Mouse (Mus musculus): ENCODE measurements around the gene Haus8.
"Not testable (repeated sequence)": the region's sequence is repeated elsewhere in the genome, so short reads cannot be mapped to it uniquely, and the experiment has no call there.

The Haus8 gene

DNA sequence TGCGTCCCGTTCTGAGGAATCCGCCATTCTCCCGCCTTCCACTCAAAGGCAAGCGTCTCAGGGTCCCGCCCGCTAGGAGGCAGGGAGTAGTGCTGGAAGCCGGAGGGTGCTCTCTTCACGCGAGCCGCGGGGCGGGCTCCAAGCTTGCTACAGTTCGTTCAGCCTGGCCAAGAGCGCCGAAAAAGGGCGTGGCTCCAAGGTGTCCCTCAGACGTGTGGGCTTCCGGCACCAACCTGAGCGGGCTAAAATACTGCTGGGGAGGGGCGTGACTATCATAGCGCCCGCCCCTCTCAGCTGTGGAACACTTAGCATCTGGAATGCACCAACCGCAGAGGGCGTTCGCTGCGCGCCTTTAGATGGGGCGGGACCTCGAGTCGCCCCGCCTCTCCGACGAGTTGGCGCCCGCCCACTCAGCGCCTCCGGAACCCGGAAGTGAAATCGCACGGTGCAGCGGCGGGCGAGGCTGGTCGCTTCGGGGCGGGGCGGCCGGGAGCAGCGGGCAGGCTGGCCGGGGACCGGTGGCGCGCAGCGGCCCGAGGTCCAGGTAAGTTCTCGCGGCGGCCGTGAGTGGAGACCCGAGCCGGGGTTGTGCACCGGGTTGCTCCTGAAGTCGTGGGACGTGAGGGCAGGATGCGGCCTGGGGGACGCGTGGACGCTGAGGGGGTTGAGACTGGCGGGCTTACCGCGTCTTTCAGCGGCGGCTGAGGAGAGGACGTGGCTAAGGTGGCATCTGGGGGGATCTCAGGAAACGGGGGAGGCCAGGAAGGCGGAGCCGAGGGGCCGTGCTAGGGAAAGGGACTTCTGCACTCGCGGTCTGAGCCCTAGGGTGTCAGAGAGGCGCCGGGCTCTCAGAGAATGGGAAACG, at the start of gene Haus8, which contains the start of gene Myo9b:
Gene Haus8 (minus strand): TSS at position 649 of the 865 bp plus-strand sequence.
Gene Myo9b (plus strand): TSS at position 429 of the 865 bp plus-strand sequence.
- DNase-seq (ENCODE audit: low spot score) = peak; percentile 88

DNA sequence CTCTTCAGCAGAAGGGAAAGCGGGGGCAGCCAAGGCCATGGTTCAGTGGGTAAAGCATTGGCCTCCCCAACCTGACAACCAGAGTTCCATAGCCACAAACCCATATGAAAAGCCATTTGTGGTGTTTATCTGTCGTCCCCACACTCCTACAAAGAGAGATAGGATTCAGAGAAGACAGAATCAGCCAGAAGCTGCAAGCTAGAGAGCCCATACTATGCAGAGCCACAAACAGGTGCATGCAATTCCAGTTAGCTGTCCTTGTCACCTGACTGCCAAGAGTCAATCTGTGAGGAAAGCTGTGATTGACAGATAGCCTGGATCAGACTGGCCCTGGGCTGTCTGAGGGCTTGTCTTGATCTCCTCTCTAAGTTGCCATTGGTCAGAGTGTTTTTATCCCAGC, 47.0 kb upstream of the Haus8 start:
- not testable (repeated sequence) for DNase-seq (ENCODE audit: low spot score)

DNA sequence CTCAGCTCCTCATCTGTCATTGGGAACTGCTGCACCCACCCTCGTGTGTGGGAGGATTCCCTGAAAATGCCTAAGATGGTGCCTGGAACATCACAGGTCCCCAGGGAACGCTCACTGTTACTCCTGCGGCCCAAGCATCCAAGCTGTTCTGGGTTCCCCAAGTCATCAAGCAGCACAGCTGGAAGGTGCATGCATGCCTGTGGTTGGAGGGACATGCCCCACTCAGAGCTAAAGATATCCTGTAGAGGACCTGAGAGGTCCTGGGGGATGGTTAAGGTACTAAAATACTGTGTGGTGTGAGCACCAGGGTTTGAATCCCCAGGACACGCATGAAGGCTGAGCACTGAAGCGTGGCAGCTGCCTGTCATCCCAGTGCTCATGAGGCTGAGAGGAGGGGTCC, 45.9 kb upstream of the Haus8 start:
- not testable (repeated sequence) for DNase-seq (ENCODE audit: low spot score)

DNA sequence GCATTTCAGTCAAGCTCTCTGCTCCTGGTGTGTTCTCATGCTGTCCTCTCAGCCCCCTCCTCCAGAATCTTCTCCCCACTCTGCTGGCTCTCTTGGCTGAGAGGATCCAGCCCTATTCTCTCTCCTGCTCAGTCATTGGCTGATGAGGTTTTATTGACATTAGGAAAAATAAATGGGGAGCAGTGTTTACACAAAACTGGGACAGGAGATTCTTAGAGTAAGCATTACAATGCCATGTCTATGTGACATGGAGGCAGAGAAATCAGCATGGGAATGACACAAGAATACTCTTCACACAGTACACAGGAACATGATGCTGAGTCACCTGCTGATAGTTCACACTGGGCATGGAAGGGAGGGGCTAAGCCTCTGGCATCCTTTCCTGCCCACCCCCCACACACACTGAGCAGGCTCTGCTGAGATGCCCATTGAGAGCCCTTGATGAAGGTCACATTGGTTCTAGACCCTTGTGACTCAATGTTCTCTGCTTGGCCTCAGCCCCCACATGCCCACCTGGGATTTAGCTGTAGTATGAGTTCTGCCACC, 43.8 kb upstream of the Haus8 start:
- DNase-seq (ENCODE audit: low spot score) = no peak

DNA sequence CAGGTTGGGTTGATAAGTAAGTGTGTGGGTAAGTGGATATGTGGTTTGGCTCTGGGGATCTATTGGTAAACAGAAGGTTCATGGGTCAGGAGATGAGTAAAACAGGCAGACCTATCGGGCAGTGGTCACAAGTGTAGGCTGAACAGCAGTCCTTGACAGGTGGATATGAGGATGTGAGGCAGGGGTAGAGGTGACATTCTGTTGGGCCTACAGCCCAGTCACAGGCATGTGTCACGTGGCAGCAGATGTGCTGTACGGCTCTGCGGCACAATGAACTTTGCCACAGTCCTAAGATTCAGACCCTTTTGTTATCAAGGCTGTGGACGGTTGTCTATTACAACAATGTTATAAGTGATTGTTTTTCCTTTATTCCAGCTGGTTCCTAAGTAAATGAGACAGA, 43.2 kb upstream of the Haus8 start:
- DNase-seq (ENCODE audit: low spot score) = no peak

DNA sequence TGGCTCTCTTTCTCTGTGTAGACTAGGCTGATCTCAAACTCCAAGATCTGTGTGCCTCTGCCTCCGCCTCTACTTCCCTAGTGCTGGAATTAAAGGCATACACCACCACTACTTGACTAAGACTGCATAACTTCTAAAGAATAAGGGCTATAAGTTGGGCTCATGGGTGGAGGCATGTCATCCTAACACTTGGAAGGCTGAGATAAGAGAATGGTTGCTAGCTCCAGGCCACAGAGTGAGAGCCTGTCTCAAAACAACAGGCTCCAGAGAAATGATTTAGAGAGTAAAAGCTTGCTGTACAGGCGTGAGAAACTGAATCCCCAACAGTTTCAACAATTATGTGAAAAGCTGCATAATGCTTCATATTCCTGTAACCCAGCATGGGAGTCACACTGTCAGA, 41.2 kb upstream of the Haus8 start:
- DNase-seq (ENCODE audit: low spot score) = no peak

DNA sequence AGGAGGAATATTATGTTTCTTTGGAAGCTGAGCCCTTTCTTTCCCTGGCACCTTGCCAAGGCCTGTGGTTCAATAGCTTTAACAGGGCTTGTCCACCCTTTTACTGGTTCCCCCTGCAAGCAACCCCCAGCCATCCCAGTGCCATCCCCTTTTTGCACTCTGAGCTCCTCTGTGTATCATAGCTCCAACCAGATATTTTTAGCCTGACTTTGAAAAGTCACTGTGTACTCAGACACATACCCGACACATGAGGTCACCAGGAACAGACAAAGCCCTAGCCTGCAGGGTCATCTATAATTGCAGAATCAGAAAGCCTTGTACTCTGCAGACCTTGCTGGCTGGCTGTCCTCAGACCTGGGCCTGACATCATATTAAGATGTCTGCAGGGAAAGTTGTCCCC, 40.0 kb upstream of the Haus8 start:
- no peak for DNase-seq (ENCODE audit: low spot score)

DNA sequence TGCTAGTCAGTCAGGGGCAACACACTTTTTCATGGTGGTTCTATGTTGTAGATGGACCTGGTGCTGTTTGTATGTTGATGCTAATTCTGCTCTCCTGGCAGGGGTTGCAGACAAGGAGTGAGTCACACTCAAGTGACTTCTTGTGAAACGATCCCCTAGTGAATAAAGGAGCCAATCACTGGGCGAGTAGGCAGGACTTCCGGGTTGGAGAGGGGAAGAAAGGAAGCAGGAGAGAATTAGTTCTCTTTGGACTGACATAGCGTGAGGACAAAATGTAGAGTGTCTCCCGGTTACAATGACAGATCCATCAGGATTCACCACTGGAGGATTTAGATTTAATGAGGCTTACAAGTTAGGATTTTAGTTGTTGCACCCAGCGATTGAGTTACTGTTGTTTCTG, 37.7 kb upstream of the Haus8 start:
- no peak for DNase-seq (ENCODE audit: low spot score)

DNA sequence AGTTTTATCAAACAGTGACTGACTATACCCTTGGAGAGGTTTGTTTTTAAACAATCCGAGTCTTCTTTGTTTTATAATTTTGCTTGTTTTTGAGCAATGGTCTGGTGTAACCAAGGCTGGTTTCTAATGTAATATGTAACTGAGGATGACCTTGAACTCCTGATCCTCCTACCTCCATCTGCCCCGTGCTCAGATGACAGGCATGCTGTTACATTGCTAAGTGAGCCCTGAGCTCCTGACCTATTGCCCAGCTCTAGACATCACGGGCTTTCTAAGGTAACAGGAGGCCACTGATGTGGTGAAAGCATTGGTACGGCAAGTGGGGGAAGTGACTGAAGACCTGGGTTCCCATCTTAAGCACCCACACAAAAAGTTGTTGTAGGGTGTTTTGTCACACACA, 35.2 kb upstream of the Haus8 start:
- no peak for DNase-seq (ENCODE audit: low spot score)

DNA sequence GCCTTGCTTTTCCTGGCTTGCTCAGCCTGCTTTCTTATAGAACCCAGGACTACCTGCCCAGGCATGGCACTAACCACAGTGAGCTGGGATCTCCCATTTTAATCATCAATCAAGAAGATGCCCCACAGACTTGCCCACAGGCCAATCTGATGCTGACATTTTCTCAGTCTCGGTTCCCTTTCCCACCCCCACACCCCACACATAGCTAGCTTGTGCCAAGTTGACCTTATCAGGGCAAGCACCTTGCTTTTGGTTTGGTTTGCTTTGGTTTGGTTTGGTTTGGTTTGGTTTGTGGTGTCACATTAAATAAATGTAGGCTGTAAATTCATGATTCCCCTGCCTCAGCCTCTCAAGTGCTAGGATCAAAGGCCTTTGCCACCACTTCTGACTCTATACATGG, 34.6 kb upstream of the Haus8 start:
- no peak for DNase-seq (ENCODE audit: low spot score)

DNA sequence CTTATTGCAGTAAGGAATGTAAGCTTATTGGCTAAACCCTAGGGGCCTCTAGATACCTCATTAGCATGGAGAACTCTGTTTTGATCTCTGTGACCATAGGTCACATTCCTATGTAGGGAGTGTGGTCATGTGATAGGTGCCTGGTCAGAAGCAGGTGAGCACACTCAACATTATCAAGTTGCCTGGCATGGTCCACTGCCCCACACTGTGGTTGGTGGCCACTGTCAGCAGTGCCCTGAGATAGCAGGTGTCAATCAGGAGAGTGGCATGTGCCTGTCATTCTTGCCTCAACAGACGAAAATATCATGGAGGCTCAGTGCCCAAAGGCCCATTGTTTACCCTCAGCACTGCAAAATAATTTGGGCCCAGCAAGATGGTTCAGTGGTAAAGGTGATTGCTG, 33.3 kb upstream of the Haus8 start:
- no peak for DNase-seq (ENCODE audit: low spot score)

DNA sequence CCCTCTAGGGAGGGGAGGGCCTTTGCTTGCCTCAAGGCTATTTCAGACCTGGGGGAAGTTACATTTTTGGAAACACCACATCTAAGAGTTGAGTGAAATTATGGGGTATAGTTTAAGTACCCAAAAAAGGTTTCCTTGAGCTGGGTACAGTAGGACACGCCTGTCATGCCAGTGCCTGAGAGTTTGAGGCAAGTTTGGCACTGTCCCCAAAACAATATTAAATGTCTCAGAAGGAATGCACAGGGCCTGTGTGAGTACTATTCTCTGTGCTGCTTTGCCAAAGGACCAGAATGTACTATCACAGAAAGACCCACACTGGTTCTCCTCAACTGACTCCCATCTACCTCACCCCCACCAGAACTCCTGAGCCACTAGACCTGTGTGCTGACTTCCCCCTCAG, 30.9 kb upstream of the Haus8 start:
- no peak for DNase-seq (ENCODE audit: low spot score)

DNA sequence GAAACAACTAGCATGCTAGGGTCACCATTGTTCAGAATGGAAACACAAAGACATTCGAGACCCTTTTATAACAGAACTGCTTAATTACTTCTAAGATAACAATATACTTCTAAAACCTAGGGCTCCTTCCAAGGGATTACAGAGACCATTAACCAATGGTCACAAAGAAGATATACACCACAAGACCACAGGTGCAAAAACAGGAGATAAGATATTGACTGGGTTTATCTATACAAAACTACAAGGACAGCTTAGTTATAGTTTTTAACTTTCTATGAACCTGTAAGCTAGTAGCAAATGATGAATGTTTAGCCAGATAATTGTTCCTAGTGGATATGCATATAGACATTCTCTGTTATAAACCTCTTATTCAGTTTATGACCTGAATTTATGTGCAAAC, 30.1 kb upstream of the Haus8 start:
- DNase-seq (ENCODE audit: low spot score) = no peak

DNA sequence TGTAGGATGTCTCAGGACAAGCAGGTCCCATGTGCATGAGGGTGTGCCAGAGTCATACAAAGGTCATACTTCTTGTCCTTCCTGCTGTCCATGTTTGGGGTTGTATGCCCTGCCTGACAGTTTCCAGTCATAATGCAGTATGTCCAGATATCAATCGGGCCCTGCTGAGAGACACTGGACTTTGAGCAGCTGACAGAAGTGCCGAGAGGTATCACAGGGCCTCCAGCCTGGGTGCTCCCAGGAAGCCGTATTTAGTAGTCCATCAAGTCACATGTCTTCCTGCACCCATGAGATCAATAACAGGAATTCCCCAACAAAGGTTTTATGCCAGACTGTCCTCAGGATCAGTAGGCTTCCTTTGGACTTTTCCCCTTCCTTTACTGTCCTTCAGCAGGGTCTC, 27.0 kb upstream of the Haus8 start:
- no peak for DNase-seq (ENCODE audit: low spot score)

DNA sequence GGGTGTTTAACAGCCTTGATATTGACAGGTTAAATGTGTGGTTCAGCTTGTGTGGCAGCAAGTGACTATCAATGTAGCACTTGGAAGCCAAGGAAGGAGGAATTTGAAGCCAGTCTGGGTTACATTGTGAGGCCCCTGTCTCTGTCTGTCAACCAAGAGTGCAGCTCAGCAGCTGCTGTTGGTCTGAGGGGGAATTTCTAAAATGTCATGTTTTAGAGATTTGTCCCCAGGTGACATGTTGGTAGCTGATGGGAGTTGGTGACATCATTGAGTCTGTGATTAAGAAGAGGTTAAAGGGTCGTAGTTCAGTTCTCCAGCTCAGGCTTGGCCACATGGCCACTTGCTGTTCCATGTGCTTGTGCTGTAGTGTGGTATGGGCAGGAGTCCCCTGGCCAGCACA, 24.7 kb upstream of the Haus8 start:
- no peak for DNase-seq (ENCODE audit: low spot score)

DNA sequence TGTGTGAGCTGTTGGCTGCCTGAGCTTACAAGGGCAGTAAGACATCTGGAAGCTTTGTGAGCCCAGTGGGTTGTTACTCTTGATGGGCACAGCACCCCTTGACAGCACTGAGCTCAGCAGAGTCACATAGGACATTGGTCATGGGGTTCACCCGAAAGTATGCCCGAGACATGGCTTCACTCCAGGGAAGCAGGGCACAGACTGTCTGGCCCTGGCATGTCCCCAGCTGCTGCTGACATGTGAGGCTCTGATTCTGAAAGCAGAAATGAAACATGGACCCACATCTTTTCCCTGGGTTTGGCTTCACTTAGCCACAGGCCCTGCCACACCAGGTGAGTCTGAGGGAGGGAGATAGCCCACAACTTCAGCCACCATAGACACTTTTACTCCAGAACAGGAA, 24.1 kb upstream of the Haus8 start:
- no peak for DNase-seq (ENCODE audit: low spot score)

DNA sequence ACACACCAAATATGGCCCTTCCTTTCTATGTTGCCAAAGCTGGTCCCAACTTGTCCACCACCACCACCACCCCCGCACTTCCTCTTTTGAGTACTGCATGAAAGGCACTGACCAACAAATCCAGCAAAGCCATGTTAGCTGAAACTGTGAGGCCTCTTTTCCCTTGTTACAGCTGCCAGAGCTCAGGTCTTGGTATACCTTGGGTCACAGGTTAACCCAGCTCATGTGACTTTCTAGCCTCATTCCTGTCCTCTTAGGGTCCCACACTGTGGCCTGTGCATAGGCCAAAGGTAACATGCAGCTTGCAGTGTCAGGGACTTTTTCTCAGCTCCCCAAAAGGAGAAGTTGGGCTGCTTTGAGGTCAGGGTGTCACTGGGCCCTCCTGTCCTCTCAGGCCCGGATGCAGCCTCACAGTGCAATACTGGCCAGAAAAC, 23.5 kb upstream of the Haus8 start:
- DNase-seq (ENCODE audit: low spot score) = no peak

DNA sequence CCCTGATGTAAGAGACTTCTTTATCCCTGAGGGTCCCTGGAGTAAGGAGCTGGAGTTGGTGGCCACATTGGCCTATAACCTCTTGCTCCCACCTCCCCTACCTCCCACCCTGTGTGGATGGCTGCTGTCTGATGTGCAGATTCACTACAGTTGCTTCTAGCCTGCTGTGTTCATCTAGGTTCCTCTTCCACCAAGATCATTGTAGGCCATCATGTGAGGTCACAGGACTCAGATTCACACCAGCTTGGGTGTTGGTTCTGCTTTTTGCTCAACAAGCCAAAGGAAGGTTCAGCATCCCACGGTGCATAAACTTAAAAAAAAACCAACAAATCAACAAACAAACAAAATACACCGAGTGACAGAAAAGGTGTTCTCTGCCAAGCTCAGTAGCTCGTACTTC, 21.2 kb upstream of the Haus8 start:
- not testable (repeated sequence) for DNase-seq (ENCODE audit: low spot score)

DNA sequence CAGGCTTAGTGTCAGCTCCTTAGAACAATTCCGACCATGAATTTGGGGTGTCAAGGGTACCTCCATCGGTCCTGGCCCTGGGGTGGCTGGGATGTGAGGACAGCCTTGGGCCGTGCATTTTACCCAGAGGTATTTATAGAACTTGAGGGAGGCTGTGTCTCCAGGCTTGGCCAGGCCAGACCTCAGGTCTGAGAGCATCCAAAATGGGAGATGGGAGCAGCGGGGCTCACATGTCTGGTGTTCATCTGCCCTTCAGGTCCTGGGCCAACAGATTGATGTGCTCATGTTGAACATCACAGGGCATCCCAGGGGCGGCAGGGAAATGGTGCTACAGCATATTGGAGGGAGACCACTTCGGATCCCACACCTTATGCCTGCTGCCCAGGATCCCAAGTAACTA, 18.6 kb upstream of the Haus8 start:
- no peak for DNase-seq (ENCODE audit: low spot score)

DNA sequence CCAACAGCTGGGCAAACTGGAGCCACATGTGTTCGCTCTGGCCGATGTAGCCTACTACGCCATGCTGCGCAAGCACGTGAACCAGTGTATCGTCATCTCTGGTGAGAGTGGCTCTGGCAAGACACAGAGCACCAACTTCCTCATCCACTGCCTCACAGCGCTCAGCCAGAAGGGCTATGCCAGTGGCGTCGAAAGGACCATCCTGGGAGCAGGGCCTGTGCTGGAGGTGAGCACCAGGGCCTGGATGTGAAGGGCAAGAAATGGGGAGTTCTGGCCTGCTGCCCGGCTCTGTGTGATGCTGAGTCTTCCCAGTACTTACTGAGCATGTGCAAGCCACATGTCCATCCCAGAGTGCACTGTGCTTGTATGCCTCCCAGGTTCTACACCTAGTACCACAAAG, 18.2 kb upstream of the Haus8 start:
- DNase-seq (ENCODE audit: low spot score) = no peak

DNA sequence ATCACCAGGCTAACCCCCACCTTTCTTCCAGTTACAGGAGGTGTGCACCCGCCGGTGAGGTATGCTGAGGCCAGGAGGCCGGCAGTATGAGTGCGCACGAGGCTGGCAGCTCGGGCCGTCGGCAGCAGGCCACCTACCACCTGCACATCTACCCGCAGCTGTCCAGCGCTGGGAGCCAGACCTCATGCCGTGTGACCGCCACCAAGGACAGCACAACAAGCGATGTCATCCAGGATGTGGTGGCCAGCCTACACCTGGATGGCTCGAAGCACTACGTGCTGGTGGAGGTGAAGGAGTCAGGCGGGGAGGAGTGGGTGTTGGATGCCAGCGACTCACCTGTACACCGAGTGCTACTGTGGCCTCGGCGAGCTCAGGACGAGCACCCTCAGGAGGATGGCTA, 17.5 kb upstream of the Haus8 start:
- no peak for DNase-seq (ENCODE audit: low spot score)

DNA sequence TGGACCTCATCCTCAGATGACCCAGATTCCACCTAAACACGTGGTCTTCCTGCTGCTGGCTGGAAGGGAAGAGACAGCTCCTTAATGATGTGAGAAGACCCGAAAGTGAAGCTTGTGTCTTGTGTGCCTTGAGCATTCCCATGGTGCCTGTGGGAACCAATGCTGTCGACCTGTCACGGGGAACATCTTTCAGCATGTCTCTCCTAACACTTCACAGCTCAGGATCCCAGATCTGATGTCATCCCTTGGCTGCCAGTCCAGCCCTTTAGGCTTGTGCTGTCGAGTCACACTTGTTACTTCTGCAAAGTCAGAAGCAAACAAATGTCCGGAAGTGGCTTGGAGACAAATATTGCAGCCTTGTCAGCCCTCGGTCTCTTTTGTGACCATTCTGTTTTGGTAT, 16.4 kb upstream of the Haus8 start:
- no peak for DNase-seq (ENCODE audit: low spot score)

DNA sequence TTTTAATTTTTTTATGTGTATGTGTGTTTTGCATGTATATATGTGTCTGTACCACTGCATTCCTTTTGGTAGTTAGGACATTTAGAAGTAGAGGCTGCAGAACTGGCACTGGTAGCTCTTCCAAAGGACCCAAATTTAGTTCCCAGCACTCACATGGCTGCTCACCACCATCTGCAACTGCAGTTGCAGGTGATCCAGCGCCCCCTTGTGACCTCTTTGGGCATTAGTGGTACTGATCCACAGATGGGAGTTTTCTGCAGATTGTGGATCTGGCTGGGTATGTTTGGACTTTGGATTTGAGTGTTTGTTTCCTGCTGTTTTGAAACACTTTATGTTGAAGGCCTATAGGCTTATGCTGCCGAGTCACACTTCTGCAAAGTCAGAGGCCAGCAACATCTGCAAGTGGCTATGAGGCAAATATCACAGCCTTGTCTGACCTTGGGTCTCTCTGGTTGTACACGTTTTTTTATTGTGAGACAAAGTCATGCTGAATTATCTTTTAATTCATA, 15.8 kb upstream of the Haus8 start:
- DNase-seq (ENCODE audit: low spot score) = no peak

DNA sequence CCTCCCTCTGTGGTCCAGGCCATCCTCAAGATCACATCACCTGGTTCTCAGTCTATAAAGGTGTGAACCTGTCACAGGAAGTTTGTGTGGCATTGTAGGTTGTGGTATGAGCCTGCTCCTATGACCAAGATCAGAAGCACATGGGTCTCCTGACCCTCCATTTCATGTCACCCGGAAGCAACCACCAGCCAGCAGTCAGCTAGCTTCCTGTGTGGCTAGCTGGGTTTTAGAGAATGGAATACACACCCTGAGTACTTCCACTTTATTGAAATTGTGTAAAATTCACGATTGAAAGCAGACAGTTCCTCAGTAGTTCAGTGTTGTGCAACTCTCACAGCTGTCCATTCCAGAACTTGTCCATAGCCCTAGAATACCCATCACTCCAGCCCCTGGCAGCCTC, 13.5 kb upstream of the Haus8 start:
- DNase-seq (ENCODE audit: low spot score) = not testable (repeated sequence)
